Mouse (Mus musculus) neutrophil, adult 5-6 weeks (primary cell): Measurements from ENCODE around the gene Anks1b. TPM values are rescaled to one million over a fixed set of nuclear protein-coding genes. Genes with fewer than 3 reads are reported as not detected.

Experiments
- ATAC-seq: fragments of 151-379, 151-347 bp; 2 replicates; pipeline ENCODE4 v1.8.0; 2017; ENCODE audit warnings: mild to moderate bottlenecking, moderate TSS enrichment; ENCODE audit not compliant: insufficient number of reproducible peaks, poor library complexity, low FRiP score, severe bottlenecking; ENCODE audit errors: extremely low read depth
- total RNA-seq: library from RNA; stranded (forward); fragments of 200-1000 nt; gene quantifications from 2 replicates; pipeline ENCODE4 v1.2.3, GENCODE M21; 2017

The Anks1b gene
- total RNA-seq, 1 experiment from 2014 or later, result 0.23 TPM

GRCm38 (mm10) chr10:90859665-90860523, 986.6 kb downstream of the Anks1b start:
- no peak for ATAC-seq

- no peak for ATAC-seq
Observed at GRCm38 (mm10) chr10:90863881-90864598, 990.7 kb downstream of the Anks1b start.

- no peak for ATAC-seq
Observed at GRCm38 (mm10) chr10:90864599-90864889, 991.2 kb downstream of the Anks1b start.

- ATAC-seq, result no peak
Observed at GRCm38 (mm10) chr10:90873204-90873603, 999.9 kb downstream of the Anks1b start.

GRCm38 (mm10) chr10:90874166-90874565, 1000.9 kb downstream of the Anks1b start:
- ATAC-seq, result no peak

- no peak for ATAC-seq
Observed at GRCm38 (mm10) chr10:90880854-90881560, 1007.7 kb downstream of the Anks1b start.

- ATAC-seq, result no peak
Observed at GRCm38 (mm10) chr10:90889566-90889965, 1016.3 kb downstream of the Anks1b start.

GRCm38 (mm10) chr10:90892728-90893127, 1019.4 kb downstream of the Anks1b start:
- ATAC-seq, result no peak

- ATAC-seq, result no peak
Observed at GRCm38 (mm10) chr10:90897894-90898293, 1024.6 kb downstream of the Anks1b start.

- no peak for ATAC-seq
Observed at GRCm38 (mm10) chr10:90904185-90904584, 1030.9 kb downstream of the Anks1b start.

GRCm38 (mm10) chr10:90907381-90907780, 1034.1 kb downstream of the Anks1b start:
- ATAC-seq, result no peak

GRCm38 (mm10) chr10:90923476-90923875, 1050.2 kb downstream of the Anks1b start:
- no peak for ATAC-seq

- no peak for ATAC-seq
Observed at GRCm38 (mm10) chr10:90933088-90933487, 1059.8 kb downstream of the Anks1b start.

- no peak for ATAC-seq
Observed at GRCm38 (mm10) chr10:90934678-90935077, 1061.4 kb downstream of the Anks1b start.

- no peak for ATAC-seq
Observed at GRCm38 (mm10) chr10:90937721-90938460, 1064.6 kb downstream of the Anks1b start.

- ATAC-seq, result no peak
Observed at GRCm38 (mm10) chr10:90940521-90941520, 1067.5 kb downstream of the Anks1b start.

- ATAC-seq, result no peak
Observed at GRCm38 (mm10) chr10:90942001-90942700, 1068.8 kb downstream of the Anks1b start.
